Mouse (Mus musculus) liver, embryonic 14.5 days (tissue): ENCODE results near the gene Hmgb1.

Experiments used
- CTCF ChIP-seq: IDR thresholded peaks from 2 replicates; pipeline ENCODE4 v1.5.1; 2016; ENCODE audit warnings: antibody characterized with exemption, low read depth, control low read depth
- EP300 ChIP-seq: IDR thresholded peaks from 2 replicates; pipeline ENCODE4 v1.6.1; 2016; ENCODE audit warnings: antibody characterized with exemption, low read depth

DNA sequence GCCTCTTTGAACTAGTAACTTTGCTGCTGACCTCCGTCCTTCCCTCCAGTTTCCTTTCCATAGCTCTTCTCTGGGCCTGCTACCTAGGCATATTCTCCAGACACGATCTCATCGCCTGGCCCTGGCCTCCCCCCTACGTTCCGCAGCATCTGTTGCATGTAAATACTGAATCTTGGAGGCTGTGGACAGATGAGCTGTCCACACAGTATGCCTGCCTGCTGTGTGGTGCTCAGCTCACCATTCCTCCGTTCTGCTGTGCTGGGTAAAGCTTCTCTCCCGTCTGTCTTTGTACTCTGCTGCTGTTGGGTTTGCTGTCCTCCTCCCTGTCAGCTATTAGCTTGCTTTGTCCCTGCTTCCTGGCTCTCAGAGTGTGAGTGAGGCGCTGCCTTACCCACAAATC lies 21.0 kb upstream of the Hmgb1 start:
- no peak for TF ChIP-seq EP300
- no peak for TF ChIP-seq CTCF
